16 mouse cellular contexts compared by ENCODE assay signal in genomic region chr4:127178671-127179070, GRCm38 (mm10). TPM values are rescaled to one million over a fixed set of nuclear protein-coding genes. Genes with fewer than 3 reads are reported as not detected.
DNase-seq lines count a peak whose midpoint lies in the region; ATAC-seq and TF ChIP-seq lines count a peak whose summit lies in the region.
"Had no signal": no experiment of that assay in that cellular context is flagged by ENCODE, and none has a peak within 500 bp of the region (broad histone marks: within the 10 kb centered on the region; RNA-seq: fewer than 3 reads in every experiment).

No protein-coding gene starts in this region.

- 42% methylated on average over 9 of the region's 9 CpGs for WGBS in hindbrain, embryonic 14.5 days
- WGBS in hindbrain, embryonic 11.5 days = 61% methylated on average over 8 of the region's 9 CpGs
- WGBS in midbrain, postnatal 0 days = 45% methylated on average over 9 of the region's 9 CpGs
- 50% methylated on average over 9 of the region's 9 CpGs for WGBS in midbrain, embryonic 16.5 days

- no peaks in the 10 kb centered on the region for H3K9me3 ChIP-seq in hindbrain, embryonic 14.5 days (ENCODE audit: control insufficient read depth, low read length)
- H3K9me3 ChIP-seq in hindbrain, embryonic 11.5 days (ENCODE audit: control insufficient read depth, low read length) = no peaks in the 10 kb centered on the region
- no peaks in the 10 kb centered on the region for H3K9me3 ChIP-seq in midbrain, postnatal 0 days (ENCODE audit: low read length)
- H3K9me3 ChIP-seq in midbrain, embryonic 16.5 days (replicated peaks; ENCODE audit: control insufficient read depth, low read length, poor library complexity, severe bottlenecking) = no peaks in the 10 kb centered on the region
- H3K9me3 ChIP-seq: forebrain, embryonic 15.5 days; liver, embryonic 12.5 days; lung, embryonic 15.5 days had no signal

- H3K9ac ChIP-seq in hindbrain, embryonic 14.5 days = no peak overlapping the region
- no peak overlapping the region for H3K9ac ChIP-seq in hindbrain, embryonic 11.5 days (ENCODE audit: low read depth, low read length)
- no peak overlapping the region for H3K9ac ChIP-seq in midbrain, postnatal 0 days (replicated peaks; ENCODE audit: low read length, poor library complexity, severe bottlenecking)
- no peak overlapping the region for H3K9ac ChIP-seq in midbrain, embryonic 16.5 days (ENCODE audit: low read depth, low read length)
- H3K9ac ChIP-seq: forebrain, embryonic 15.5 days; liver, embryonic 12.5 days; lung, embryonic 15.5 days had no signal

- H3K4me3 ChIP-seq in hindbrain, embryonic 14.5 days (replicated peaks; ENCODE audit: low read length) = no peak overlapping the region
- no peak overlapping the region for H3K4me3 ChIP-seq in hindbrain, embryonic 11.5 days (ENCODE audit: low read depth, low read length)
- no peak overlapping the region for H3K4me3 ChIP-seq in midbrain, postnatal 0 days (ENCODE audit: low read depth, low read length)
- no peak overlapping the region for H3K4me3 ChIP-seq in midbrain, embryonic 16.5 days (ENCODE audit: low read depth, low read length)
- H3K4me3 ChIP-seq in cortical plate, adult 2 months (ENCODE audit: insufficient read depth, low read length) = peak overlapping the region; percentile 7; the same call in 1 of the 2 replicates
- H3K4me3 ChIP-seq: forebrain, embryonic 15.5 days; gastrocnemius, adult 2 months; liver, embryonic 12.5 days; lung, embryonic 15.5 days; megakaryocyte, embryonic 14.5 days had no signal

- no peak for DNase-seq in hindbrain, embryonic 14.5 days (ENCODE audit: low spot score)
- DNase-seq in hindbrain, embryonic 11.5 days (ENCODE audit: low spot score) = no peak
- DNase-seq in midbrain, postnatal 0 days (ENCODE audit: low spot score) = no peak
- DNase-seq in cerebellum, adult 8-10 months = peak; percentile 17
- DNase-seq in lung, postnatal 10 days = no peak
- DNase-seq in adipocyte (ENCODE audit: low spot score) = no peak
- DNase-seq: adrenal gland, adult 2 months; gastrocnemius, adult 2 months; heart, adult 18-20 months had no signal

- TF ChIP-seq POLR2A in cortical plate, adult 2 months (IDR thresholded peaks at IDR 0.05; ENCODE audit: extremely low read depth, insufficient read depth, low read length) = 0 out of 2 replicates have a peak, but pooled peaks have one; percentile 10

- 0 out of 2 replicates have a peak overlapping the region, but pooled peaks have one; percentile 32 for H3K27ac ChIP-seq in hindbrain, embryonic 14.5 days
- no peak overlapping the region for H3K27ac ChIP-seq in hindbrain, embryonic 11.5 days (ENCODE audit: low read depth, low read length)
- H3K27ac ChIP-seq in midbrain, postnatal 0 days (ENCODE audit: low read depth, low read length) = peak overlapping the region; percentile 47
- H3K27ac ChIP-seq in midbrain, embryonic 16.5 days (ENCODE audit: low read length) = no peak overlapping the region
- H3K27ac ChIP-seq in cortical plate, adult 2 months (ENCODE audit: insufficient read depth, low read length) = peak overlapping the region; percentile 76
- H3K27ac ChIP-seq: forebrain, embryonic 15.5 days; gastrocnemius, adult 2 months; liver, embryonic 12.5 days; lung, embryonic 15.5 days had no signal

- H3K4me2 ChIP-seq in hindbrain, embryonic 14.5 days (replicated peaks) = peak overlapping the region; percentile 39; the same call in 1 of the 2 replicates
- no peak overlapping the region for H3K4me2 ChIP-seq in hindbrain, embryonic 11.5 days (replicated peaks; ENCODE audit: low read depth, low read length)
- no peak overlapping the region for H3K4me2 ChIP-seq in midbrain, postnatal 0 days (ENCODE audit: low read depth, low read length, poor library complexity, severe bottlenecking)
- H3K4me2 ChIP-seq in midbrain, embryonic 16.5 days (ENCODE audit: low read length) = no peak overlapping the region
- H3K4me2 ChIP-seq: liver, embryonic 12.5 days; lung, embryonic 15.5 days had no signal

- H3K36me3 ChIP-seq in hindbrain, embryonic 14.5 days (replicated peaks; ENCODE audit: control insufficient read depth, insufficient read depth) = no peaks in the 10 kb centered on the region
- no peaks in the 10 kb centered on the region for H3K36me3 ChIP-seq in hindbrain, embryonic 11.5 days (ENCODE audit: control insufficient read depth, insufficient read depth, low read length)
- no peaks in the 10 kb centered on the region for H3K36me3 ChIP-seq in midbrain, postnatal 0 days (ENCODE audit: insufficient read depth, low read length)
- no peaks in the 10 kb centered on the region for H3K36me3 ChIP-seq in midbrain, embryonic 16.5 days (ENCODE audit: control insufficient read depth, insufficient read depth, low read length)
- H3K36me3 ChIP-seq: forebrain, embryonic 15.5 days; G1E; liver, embryonic 12.5 days; lung, embryonic 15.5 days had no signal

- ATAC-seq in hindbrain, embryonic 14.5 days (ENCODE audit: low FRiP score) = no peak
- ATAC-seq in hindbrain, embryonic 11.5 days (ENCODE audit: low FRiP score) = no peak
- 0 out of 2 replicates have a peak, but pooled peaks have one; percentile 2 for ATAC-seq in midbrain, postnatal 0 days (ENCODE audit: low FRiP score)
- ATAC-seq in midbrain, embryonic 16.5 days = no peak
- ATAC-seq: liver, embryonic 12.5 days had no signal

- no peak for TF ChIP-seq CTCF in midbrain, postnatal 0 days (IDR thresholded peaks at IDR 0.05)
- no peak for TF ChIP-seq CTCF in cortical plate, adult 2 months (IDR thresholded peaks at IDR 0.05; ENCODE audit: extremely low read depth, insufficient read depth, low read length)

- H3K4me1 ChIP-seq in hindbrain, embryonic 14.5 days (replicated peaks; ENCODE audit: control insufficient read depth, insufficient read depth, low read length) = peaks cover 22% of the 10 kb centered on the region
- H3K4me1 ChIP-seq in hindbrain, embryonic 11.5 days (replicated peaks; ENCODE audit: control insufficient read depth, insufficient read depth, low read length) = no peaks in the 10 kb centered on the region
- H3K4me1 ChIP-seq in midbrain, postnatal 0 days (ENCODE audit: insufficient read depth, low read length) = peaks cover 14% of the 10 kb centered on the region
- peaks cover 12% of the 10 kb centered on the region for H3K4me1 ChIP-seq in midbrain, embryonic 16.5 days (ENCODE audit: control insufficient read depth, insufficient read depth, low read length)
- H3K4me1 ChIP-seq in cortical plate, adult 2 months (ENCODE audit: control insufficient read depth, insufficient read depth, low read length) = peaks cover 16% of the 10 kb centered on the region
- H3K4me1 ChIP-seq: liver, embryonic 12.5 days; lung, embryonic 15.5 days; megakaryocyte, embryonic 14.5 days had no signal

- H3K27me3 ChIP-seq in hindbrain, embryonic 14.5 days (ENCODE audit: control insufficient read depth, insufficient read depth, low read length) = no peaks in the 10 kb centered on the region
- 0 out of 2 replicates have a peak, but pooled peaks cover 2% of the 10 kb centered on the region for H3K27me3 ChIP-seq in hindbrain, embryonic 11.5 days (ENCODE audit: control insufficient read depth, insufficient read depth, low read length)
- H3K27me3 ChIP-seq in midbrain, postnatal 0 days (ENCODE audit: insufficient read depth, low read length) = no peaks in the 10 kb centered on the region
- no peaks in the 10 kb centered on the region for H3K27me3 ChIP-seq in midbrain, embryonic 16.5 days (ENCODE audit: control insufficient read depth, insufficient read depth, low read depth, low read length)
- H3K27me3 ChIP-seq: forebrain, embryonic 15.5 days had no signal

RNA-seq across cellular contexts. Expression of gene Dlgap3, which starts 9.7 kb away (rescaled TPM):
- 30.8 and 35.1 TPM in 2 replicates for polyA plus RNA-seq in hindbrain, embryonic 14.5 days (2014; fragmentation: Nextera tagmentation; extraction: Ambion mirVana)
- 6.7 and 7.1 TPM in 2 replicates for polyA plus RNA-seq in hindbrain, embryonic 11.5 days (2014; fragmentation: Nextera tagmentation; extraction: Ambion mirVana)
- 131 and 156 TPM in 2 replicates for total RNA-seq in midbrain, postnatal 0 days (2014; rRNA removed)
- 34.5 and 34.8 TPM in 2 replicates for polyA plus RNA-seq in midbrain, postnatal 0 days (2015; fragmentation: Nextera tagmentation; extraction: Ambion mirVana)
- 17.6 and 19.5 TPM in 2 replicates for polyA plus RNA-seq in midbrain, embryonic 16.5 days (2015; fragmentation: Nextera tagmentation; extraction: Ambion mirVana)
- 222 and 224 TPM in 2 replicates for polyA plus RNA-seq in cortical plate, adult 2 months (2012; rRNA removed)
- total RNA-seq: gastrocnemius, adult 2 months had no signal
- polyA plus RNA-seq: G1E had no signal

RNA-seq across cellular contexts. Expression of gene Tmem35b, which starts 55.2 kb away (rescaled TPM):
- 14.0 and 18.1 TPM in 2 replicates for polyA plus RNA-seq in hindbrain, embryonic 14.5 days (2014; fragmentation: Nextera tagmentation; extraction: Ambion mirVana)
- 14.0 and 14.2 TPM in 2 replicates for polyA plus RNA-seq in hindbrain, embryonic 11.5 days (2014; fragmentation: Nextera tagmentation; extraction: Ambion mirVana)
- total RNA-seq in midbrain, postnatal 0 days (2014; rRNA removed) = 2.4 and 5.4 TPM in 2 replicates
- 12.8 and 14.0 TPM in 2 replicates for polyA plus RNA-seq in midbrain, postnatal 0 days (2015; fragmentation: Nextera tagmentation; extraction: Ambion mirVana)
- 17.9 and 18.1 TPM in 2 replicates for polyA plus RNA-seq in midbrain, embryonic 16.5 days (2015; fragmentation: Nextera tagmentation; extraction: Ambion mirVana)
- polyA plus RNA-seq in cortical plate, adult 2 months (2012; rRNA removed) = 9.5 and 11.6 TPM in 2 replicates

Comparison
In these comparisons a context has a peak if more than half of its experiments do, and no peak if none do; other contexts are left out.
1. H3K27ac ChIP-seq: peak in hindbrain, embryonic 14.5 days (single experiment), midbrain, postnatal 0 days (single experiment) and cortical plate, adult 2 months (single experiment); none in hindbrain, embryonic 11.5 days (single experiment) and midbrain, embryonic 16.5 days (single experiment).